Mouse (Mus musculus): Measurements from ENCODE around the gene Evx1.

GRCm38 (mm10) chr6:52292328-52292727 lies 21.0 kb upstream of the Evx1 start:
- TF ChIP-seq POLR2A (IDR thresholded peaks at IDR 0.05; ENCODE audit: borderline replicate concordance, extremely low read depth, insufficient read depth, insufficient read length, poor library complexity, severe bottlenecking) (no peak), CTCF (IDR thresholded peaks at IDR 0.05; ENCODE audit: borderline replicate concordance, extremely low read depth, insufficient read depth, insufficient read length) (no peak)
